Mouse (Mus musculus) stomach, embryonic 14.5 days (tissue): ENCODE data around the gene Agpat4. TPM values are rescaled to one million over a fixed set of nuclear protein-coding genes. Genes with fewer than 3 reads are reported as not detected.

Experiments
- ATAC-seq: fragments of 200-750 bp; cut with Nextera tagmentation; 2 replicates; pipeline ENCODE4 v1.8.0; 2017; ENCODE audit warnings: low read depth, moderate TSS enrichment; ENCODE audit not compliant: insufficient number of reproducible peaks, insufficient read depth, low FRiP score
- H3K27ac ChIP-seq: fragments of 300-500 bp; sonication (generic); 2 replicates; pipeline ENCODE4 v1.5.1; 2014; ENCODE audit warnings: mild to moderate bottlenecking, low read length, moderate library complexity, mixed read lengths
- H3K27me3 ChIP-seq: fragments of 300-500 bp; sonication (generic); 2 replicates; pipeline ENCODE4 v1.6.1; 2014; ENCODE audit warnings: low read length, control low read depth, mixed read lengths; ENCODE audit not compliant: control insufficient read depth, insufficient read depth
- H3K36me3 ChIP-seq: fragments of 300-500 bp; sonication (generic); 2 replicates; pipeline ENCODE4 v1.6.1; 2014; ENCODE audit warnings: mild to moderate bottlenecking, control low read depth, low read length, moderate library complexity, mixed read lengths; ENCODE audit not compliant: control insufficient read depth, insufficient read depth
- H3K4me1 ChIP-seq: fragments of 300-500 bp; sonication (generic); 2 replicates; pipeline ENCODE4 v1.6.1; 2014; ENCODE audit warnings: low read length, control low read depth, mixed read lengths; ENCODE audit not compliant: control insufficient read depth, insufficient read depth
- H3K4me2 ChIP-seq: fragments of 300-500 bp; sonication (generic); replicated peaks from 2 replicates; pipeline ENCODE4 v1.6.1; 2014; ENCODE audit warnings: low read depth, low read length, control low read depth
- H3K4me3 ChIP-seq: fragments of 300-500 bp; sonication (generic); 2 replicates; pipeline ENCODE4 v1.5.1; 2014; ENCODE audit warnings: low read depth, low read length, control low read depth
- H3K9ac ChIP-seq: fragments of 300-500 bp; sonication (generic); replicated peaks from 2 replicates; pipeline ENCODE4 v1.6.1; 2014; ENCODE audit warnings: low read depth, mild to moderate bottlenecking, control low read depth, low read length, moderate library complexity, mixed read lengths
- H3K9me3 ChIP-seq: fragments of 300-500 bp; sonication (generic); 2 replicates; pipeline ENCODE4 v1.6.1; 2016; ENCODE audit warnings: low read depth, low read length, control low read depth; ENCODE audit not compliant: control insufficient read depth
- WGBS: fragments of 180-500 bp; shearing (Covaris S2); extraction: QIAGEN DNeasy Blood & Tissue Kit; methylation state at CpG from one replicate; pipeline ENCODE4 v1.1.7; 2014; 5-methylcytosine and 5-hydroxymethylcytosine counted together
- polyA plus RNA-seq: library from polyadenylated mRNA; unstranded; fragments of >200 nt; fragmentation: Nextera tagmentation; extraction: Ambion mirVana; gene quantifications from 2 replicates; pipeline ENCODE4 v1.2.1, GENCODE M21; 2014

Agpat4 gene
- polyA plus RNA-seq, 1 experiment from 2014 or later: 27.7 TPM

GRCm38 (mm10) chr17:12147830-12148229 is 29.3 kb downstream of the Agpat4 start:
- H3K4me1 ChIP-seq: no peaks in the 10 kb centered on the region; the same call in 1 of the 2 replicates
- H3K9me3 ChIP-seq: no peaks in the 10 kb centered on the region
- H3K9ac ChIP-seq: no peak overlapping the region
- H3K4me2 ChIP-seq: no peak overlapping the region
- 87% methylated on average over 4 of the region's 4 CpGs for WGBS
- no peak for ATAC-seq
- H3K27ac ChIP-seq: no peak overlapping the region
- no peak overlapping the region for H3K4me3 ChIP-seq
- H3K36me3 ChIP-seq: peaks cover 7% of the 10 kb centered on the region; the same call in 1 of the 2 replicates
- H3K27me3 ChIP-seq: no peaks in the 10 kb centered on the region

GRCm38 (mm10) chr17:12149232-12149861 is 30.8 kb downstream of the Agpat4 start:
- WGBS: 83% methylated on average over 6 of the region's 6 CpGs

GRCm38 (mm10) chr17:12150970-12151369 is 32.5 kb downstream of the Agpat4 start:
- no peak overlapping the region for H3K27ac ChIP-seq
- peaks cover 11% of the 10 kb centered on the region; the same call in 1 of the 2 replicates for H3K36me3 ChIP-seq
- no peak overlapping the region for H3K9ac ChIP-seq
- H3K4me1 ChIP-seq: no peaks in the 10 kb centered on the region
- H3K9me3 ChIP-seq: no peaks in the 10 kb centered on the region
- no peak overlapping the region for H3K4me3 ChIP-seq
- no peak for ATAC-seq
- WGBS: 97% methylated on average over 2 of the region's 2 CpGs
- no peak overlapping the region for H3K4me2 ChIP-seq
- no peaks in the 10 kb centered on the region for H3K27me3 ChIP-seq

More at GRCm38 (mm10) chr17:12149232-12149861, 30.8 kb downstream of the Agpat4 start:
- ATAC-seq: no peak
- Histone ChIP-seq H3K4me2 (no peak overlapping the region), H3K27ac (no peak overlapping the region), H3K27me3 (no peaks in the 10 kb centered on the region), H3K9me3 (no peaks in the 10 kb centered on the region), H3K4me3 (no peak overlapping the region), H3K4me1 (no peaks in the 10 kb centered on the region; the same call in 1 of the 2 replicates), H3K36me3 (peaks cover 11% of the 10 kb centered on the region; the same call in 1 of the 2 replicates), H3K9ac (no peak overlapping the region)

GRCm38 (mm10) chr17:12154260-12154659 is 35.8 kb downstream of the Agpat4 start:
- H3K9me3 ChIP-seq: no peaks in the 10 kb centered on the region
- no peaks in the 10 kb centered on the region for H3K27me3 ChIP-seq
- no peak overlapping the region for H3K4me2 ChIP-seq
- WGBS: 62% methylated on average over 2 of the region's 2 CpGs
- no peak for ATAC-seq
- H3K9ac ChIP-seq: no peak overlapping the region
- H3K27ac ChIP-seq: no peak overlapping the region
- H3K4me3 ChIP-seq: no peak overlapping the region
- peaks cover 11% of the 10 kb centered on the region; the same call in 1 of the 2 replicates for H3K36me3 ChIP-seq
- no peaks in the 10 kb centered on the region for H3K4me1 ChIP-seq

- 84% methylated on average over 6 of the region's 6 CpGs for WGBS
- H3K4me1 ChIP-seq: no peaks in the 10 kb centered on the region
- no peak overlapping the region for H3K9ac ChIP-seq
- H3K4me2 ChIP-seq: no peak overlapping the region
- no peak overlapping the region for H3K27ac ChIP-seq
- no peaks in the 10 kb centered on the region for H3K27me3 ChIP-seq
- no peaks in the 10 kb centered on the region for H3K9me3 ChIP-seq
- ATAC-seq: no peak
- H3K36me3 ChIP-seq: peaks cover 11% of the 10 kb centered on the region; the same call in 1 of the 2 replicates
- H3K4me3 ChIP-seq: no peak overlapping the region
Measured at GRCm38 (mm10) chr17:12155236-12155635, 36.7 kb downstream of the Agpat4 start.

- Histone ChIP-seq H3K36me3 (peaks cover 11% of the 10 kb centered on the region; the same call in 1 of the 2 replicates), H3K9ac (no peak overlapping the region), H3K4me1 (no peaks in the 10 kb centered on the region), H3K27ac (no peak overlapping the region), H3K9me3 (no peaks in the 10 kb centered on the region), H3K4me2 (no peak overlapping the region), H3K4me3 (no peak overlapping the region), H3K27me3 (no peaks in the 10 kb centered on the region)
- WGBS: 78% methylated on average over 4 of the region's 4 CpGs
- no peak for ATAC-seq
Measured at GRCm38 (mm10) chr17:12155872-12156271, 37.4 kb downstream of the Agpat4 start.

GRCm38 (mm10) chr17:12156661-12157060 is 38.2 kb downstream of the Agpat4 start:
- H3K36me3 ChIP-seq: peaks cover 9% of the 10 kb centered on the region; the same call in 1 of the 2 replicates
- no peak for ATAC-seq
- H3K27me3 ChIP-seq: no peaks in the 10 kb centered on the region
- H3K9me3 ChIP-seq: no peaks in the 10 kb centered on the region
- H3K4me3 ChIP-seq: no peak overlapping the region
- H3K27ac ChIP-seq: no peak overlapping the region
- WGBS: 86% methylated on average over 3 of the region's 3 CpGs
- H3K9ac ChIP-seq: no peak overlapping the region
- no peak overlapping the region for H3K4me2 ChIP-seq
- no peaks in the 10 kb centered on the region for H3K4me1 ChIP-seq

- H3K4me1 ChIP-seq: no peaks in the 10 kb centered on the region
- WGBS: 87% methylated on average over 2 of the region's 2 CpGs
- H3K27ac ChIP-seq: no peak overlapping the region
- no peaks in the 10 kb centered on the region for H3K27me3 ChIP-seq
- no peak overlapping the region for H3K9ac ChIP-seq
- H3K4me2 ChIP-seq: no peak overlapping the region
- no peak for ATAC-seq
- peaks cover 6% of the 10 kb centered on the region; the same call in 1 of the 2 replicates for H3K36me3 ChIP-seq
- H3K9me3 ChIP-seq: no peaks in the 10 kb centered on the region
- H3K4me3 ChIP-seq: no peak overlapping the region
Measured at GRCm38 (mm10) chr17:12157203-12157602, 38.7 kb downstream of the Agpat4 start.
